Mouse (Mus musculus) hindbrain, postnatal 0 days (tissue): ENCODE measurements around the gene Pfn2. TPM values are rescaled to one million over a fixed set of nuclear protein-coding genes. Genes with fewer than 3 reads are reported as not detected.
"Not testable (repeated sequence)": the region's sequence is repeated elsewhere in the genome, so short reads cannot be mapped to it uniquely, and the experiment has no call there.

ENCODE experiments used
- ATAC-seq: fragments of 200-750 bp; cut with Nextera tagmentation; 2 replicates; pipeline ENCODE4 v1.8.0; 2017; ENCODE audit warnings: mild to moderate bottlenecking, moderate TSS enrichment, moderate library complexity
- DNase-seq: peaks from one replicate; pipeline ENCODE4 v3.0.0-alpha.2; 2015; ENCODE audit warnings: low spot score
- H3K27ac ChIP-seq: fragments of 300-500 bp; sonication (generic); 2 replicates; pipeline ENCODE4 v1.5.1; 2014; ENCODE audit warnings: mild to moderate bottlenecking
- H3K27me3 ChIP-seq: fragments of 300-500 bp; sonication (generic); 2 replicates; pipeline ENCODE4 v1.6.1; 2014; ENCODE audit warnings: low read length, mixed read lengths; ENCODE audit not compliant: insufficient read depth
- H3K36me3 ChIP-seq: fragments of 300-500 bp; sonication (generic); 2 replicates; pipeline ENCODE4 v1.6.1; 2014; ENCODE audit warnings: low read length, mixed read lengths; ENCODE audit not compliant: insufficient read depth
- H3K4me1 ChIP-seq: fragments of 300-500 bp; sonication (generic); 2 replicates; pipeline ENCODE4 v1.6.1; 2014; ENCODE audit warnings: antibody characterized with exemption, low read length, mixed read lengths; ENCODE audit not compliant: insufficient read depth
- H3K4me2 ChIP-seq: fragments of 300-500 bp; sonication (generic); 2 replicates; pipeline ENCODE4 v1.6.1; 2014; ENCODE audit warnings: low read depth, mild to moderate bottlenecking, low read length, moderate library complexity, mixed read lengths
- H3K4me3 ChIP-seq: fragments of 300-500 bp; sonication (generic); 2 replicates; pipeline ENCODE4 v1.5.1; 2014; ENCODE audit warnings: low read length
- H3K9ac ChIP-seq: fragments of 300-500 bp; sonication (generic); replicated peaks from 2 replicates; pipeline ENCODE4 v1.6.1; 2014; ENCODE audit warnings: mild to moderate bottlenecking, low read length, moderate library complexity, mixed read lengths
- H3K9me3 ChIP-seq: fragments of 300-500 bp; sonication (generic); 2 replicates; pipeline ENCODE4 v1.6.1; 2016; ENCODE audit warnings: low read length, mixed read lengths
- CTCF ChIP-seq: IDR thresholded peaks from 2 replicates; pipeline ENCODE4 v1.5.1; 2016; ENCODE audit warnings: antibody characterized with exemption, control low read depth, low read depth
- WGBS: fragments of 180-500 bp; shearing (Covaris S2); extraction: QIAGEN DNeasy Blood & Tissue Kit; methylation state at CpG from one replicate; pipeline ENCODE4 v1.1.7; 2014; 5-methylcytosine and 5-hydroxymethylcytosine counted together
- polyA plus RNA-seq: library from polyadenylated mRNA; unstranded; fragments of >200 nt; fragmentation: Nextera tagmentation; extraction: Ambion mirVana; gene quantifications from 2 replicates; pipeline ENCODE4 v1.2.1, GENCODE M21; 2015
- total RNA-seq: library from RNA; depleted of rRNA; stranded (reverse); fragments of >200 nt; gene quantifications from 2 replicates; pipeline ENCODE4 v1.2.3, GENCODE M21; 2014; rRNA removed

Pfn2 gene
- total and polyA plus RNA-seq, 2 experiments from 2014 or later = 355 to 750 TPM

DNA sequence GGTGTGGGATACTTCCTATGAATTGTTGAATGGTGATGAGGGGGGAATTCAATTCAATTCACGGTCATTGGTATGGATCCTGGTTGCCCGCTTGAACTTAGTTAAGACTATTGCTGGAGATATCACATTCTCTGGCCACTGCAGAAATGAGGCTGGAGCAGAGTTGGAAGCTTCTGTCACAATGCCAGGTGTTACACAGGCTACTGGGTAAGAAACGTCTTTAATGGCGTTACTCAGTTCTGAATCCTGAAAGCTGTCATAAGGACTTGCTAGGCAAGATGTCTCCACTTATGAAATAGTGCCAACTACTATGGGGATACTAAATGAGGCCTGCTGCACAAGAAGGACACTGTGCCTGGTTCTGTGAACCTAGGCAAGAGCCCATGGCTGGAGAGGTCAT, 11.0 kb downstream of the Pfn2 start:
- TF ChIP-seq CTCF = no peak
- Histone ChIP-seq H3K4me3 (no peak overlapping the region), H3K4me1 (no peaks in the 10 kb centered on the region), H3K27me3 (no peaks in the 10 kb centered on the region), H3K27ac (no peak overlapping the region), H3K9ac (no peak overlapping the region), H3K9me3 (no peaks in the 10 kb centered on the region), H3K36me3 (no peaks in the 10 kb centered on the region; the same call in 1 of the 2 replicates), H3K4me2 (no peak overlapping the region)
- WGBS = 82% methylated on average over 4 of the region's 4 CpGs
- 0 out of 2 replicates have a peak, but pooled peaks have one; percentile 27 for ATAC-seq
- DNase-seq = no peak

DNA sequence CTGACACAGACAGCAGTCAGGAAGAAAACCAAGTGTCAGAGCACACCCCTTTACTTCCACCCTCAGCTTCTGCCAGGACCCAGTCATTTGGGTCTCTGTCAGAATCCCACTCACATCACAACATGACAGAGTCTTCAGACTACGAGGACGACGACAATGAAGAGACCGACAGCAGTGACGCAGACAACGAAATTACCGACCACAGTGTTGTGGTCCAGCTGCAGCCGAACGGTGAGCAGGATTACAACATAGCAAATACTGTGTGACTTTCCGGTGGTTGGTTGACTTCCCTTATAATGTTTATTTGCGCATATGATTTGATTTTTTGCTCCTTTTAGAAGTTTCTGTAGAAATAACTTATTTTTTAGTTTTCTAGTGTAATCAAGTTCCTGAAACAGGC, 14.3 kb downstream of the Pfn2 start:
- Histone ChIP-seq H3K9ac (no peak overlapping the region), H3K4me1 (no peaks in the 10 kb centered on the region), H3K27ac (no peak overlapping the region), H3K4me3 (no peak overlapping the region), H3K27me3 (no peaks in the 10 kb centered on the region), H3K9me3 (no peaks in the 10 kb centered on the region), H3K4me2 (no peak overlapping the region), H3K36me3 (peaks cover 7% of the 10 kb centered on the region; the same call in 1 of the 2 replicates)
- TF ChIP-seq CTCF = no peak
- WGBS = 91% methylated on average over 11 of the region's 11 CpGs
- DNase-seq (no peak), ATAC-seq (no peak)

DNA sequence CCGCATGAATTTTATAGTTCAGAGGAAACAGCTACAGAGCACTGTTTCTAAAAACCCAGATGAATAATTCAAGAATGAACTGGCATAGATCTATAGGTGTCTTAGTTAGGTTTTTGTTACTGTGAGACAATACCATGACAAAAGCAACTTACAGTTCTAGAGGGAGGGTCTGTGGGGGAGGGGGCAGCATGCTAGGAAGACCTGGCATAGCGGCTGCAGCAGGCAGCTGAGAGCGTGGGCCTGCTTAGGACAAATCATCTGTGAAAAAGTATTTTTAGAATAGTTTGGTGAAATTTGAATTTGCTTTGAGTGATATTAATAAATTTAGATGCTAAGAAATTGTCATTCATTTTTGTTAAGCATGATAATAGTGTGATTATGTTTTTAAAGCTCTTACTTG, 22.0 kb downstream of the Pfn2 start:
- H3K27ac ChIP-seq = no peak overlapping the region
- no peak for TF ChIP-seq CTCF
- no peak overlapping the region for H3K9ac ChIP-seq
- no peaks in the 10 kb centered on the region for H3K27me3 ChIP-seq
- DNase-seq = no peak
- no peak overlapping the region for H3K4me2 ChIP-seq
- ATAC-seq = no peak
- H3K36me3 ChIP-seq = peaks cover 7% of the 10 kb centered on the region; the same call in 1 of the 2 replicates
- H3K4me3 ChIP-seq = no peak overlapping the region
- WGBS = 81% methylated on average over 3 of the region's 3 CpGs
- H3K9me3 ChIP-seq = no peaks in the 10 kb centered on the region
- H3K4me1 ChIP-seq = no peaks in the 10 kb centered on the region

GRCm38 (mm10) chr3:57815447-57815846, 32.4 kb downstream of the Pfn2 start:
- ATAC-seq = peak; percentile 70
- 80% methylated on average over 6 of the region's 6 CpGs for WGBS
- no peaks in the 10 kb centered on the region for H3K27me3 ChIP-seq

GRCm38 (mm10) chr3:57795071-57795470, 52.8 kb downstream of the Pfn2 start:
- not testable (repeated sequence) for ATAC-seq, H3K9ac ChIP-seq, H3K4me1 ChIP-seq, H3K9me3 ChIP-seq, H3K4me3 ChIP-seq, H3K27ac ChIP-seq, H3K27me3 ChIP-seq, H3K36me3 ChIP-seq, DNase-seq
- 0 out of 2 replicates have a peak overlapping the region, but pooled peaks have one; percentile 25 for H3K4me2 ChIP-seq
- WGBS = 20% methylated on average over 6 of the region's 6 CpGs

More at GRCm38 (mm10) chr3:57815447-57815846, 32.4 kb downstream of the Pfn2 start:
- Histone ChIP-seq H3K4me2 (no peak overlapping the region), H3K36me3 (no peaks in the 10 kb centered on the region), H3K4me3 (no peak overlapping the region), H3K4me1 (no peaks in the 10 kb centered on the region), H3K9ac (no peak overlapping the region), H3K9me3 (no peaks in the 10 kb centered on the region), H3K27ac (no peak overlapping the region)
- DNase-seq = peak; percentile 71
- peak; percentile 74 for TF ChIP-seq CTCF

Other genes with a start within 250 kb of the Pfn2 start
- gene Commd2, start 196.4 kb downstream of the Pfn2 start, total RNA-seq = 18.3 and 18.5 TPM in 2 replicates
- 77.9 and 82.8 TPM in 2 replicates for gene Commd2, start 196.4 kb downstream of the Pfn2 start, polyA plus RNA-seq
- 0.61 and 1.2 TPM in 2 replicates for gene Ankub1, start 155.3 kb downstream of the Pfn2 start, total RNA-seq
- gene Ankub1, start 155.3 kb downstream of the Pfn2 start, polyA plus RNA-seq = 0.34 and 0.44 TPM in 2 replicates
- 49.4 and 53.1 TPM in 2 replicates for gene Rnf13, start 112.0 kb downstream of the Pfn2 start, total RNA-seq
- gene Rnf13, start 112.0 kb downstream of the Pfn2 start, polyA plus RNA-seq = 113 and 114 TPM in 2 replicates